Mouse (Mus musculus): ENCODE measurements around the gene Ptprf. TPM values are rescaled to one million over a fixed set of nuclear protein-coding genes. Genes with fewer than 3 reads are reported as not detected.

Gene Ptprf
- polyA plus RNA-seq, 1 experiment from 2014 or later: 29.1 TPM

GRCm38 (mm10) chr4:118257977-118258376 lies 33.2 kb downstream of the Ptprf start:
- peaks cover 19% of the 10 kb centered on the region for H3K4me1 ChIP-seq (replicated peaks; ENCODE audit: control insufficient read depth, insufficient read depth, low read length)
- no peak overlapping the region for H3K4me3 ChIP-seq (ENCODE audit: low read depth, low read length)
- 81% methylated on average over 5 of the region's 5 CpGs for WGBS
- no peaks in the 10 kb centered on the region for H3K9me3 ChIP-seq (ENCODE audit: control insufficient read depth, low read length)
- H3K4me2 ChIP-seq: no peak overlapping the region
- ATAC-seq (replicated peaks; ENCODE audit: low FRiP score) (no peak), DNase-seq (ENCODE audit: low spot score) (no peak)
- H3K36me3 ChIP-seq (ENCODE audit: control insufficient read depth, insufficient read depth, low read length): peaks cover 6% of the 10 kb centered on the region; the same call in 1 of the 2 replicates
- no peaks in the 10 kb centered on the region for H3K27me3 ChIP-seq (replicated peaks; ENCODE audit: control insufficient read depth, insufficient read depth, low read length)
- no peak overlapping the region for H3K27ac ChIP-seq (ENCODE audit: low read depth, low read length)
- no peak overlapping the region for H3K9ac ChIP-seq (ENCODE audit: low read depth, low read length)

GRCm38 (mm10) chr4:118257416-118257815 lies 33.8 kb downstream of the Ptprf start:
- Histone ChIP-seq H3K4me1 (replicated peaks; ENCODE audit: control insufficient read depth, insufficient read depth, low read length) (peaks cover 18% of the 10 kb centered on the region), H3K9ac (ENCODE audit: low read depth, low read length) (no peak overlapping the region), H3K4me3 (ENCODE audit: low read depth, low read length) (no peak overlapping the region), H3K4me2 (no peak overlapping the region), H3K9me3 (ENCODE audit: control insufficient read depth, low read length) (no peaks in the 10 kb centered on the region), H3K27me3 (replicated peaks; ENCODE audit: control insufficient read depth, insufficient read depth, low read length) (no peaks in the 10 kb centered on the region), H3K36me3 (ENCODE audit: control insufficient read depth, insufficient read depth, low read length) (peaks cover 6% of the 10 kb centered on the region; the same call in 1 of the 2 replicates), H3K27ac (ENCODE audit: low read depth, low read length) (no peak overlapping the region)
- DNase-seq (ENCODE audit: low spot score): no peak
- 69% methylated on average over 10 of the region's 10 CpGs for WGBS
- ATAC-seq (replicated peaks; ENCODE audit: low FRiP score): no peak

GRCm38 (mm10) chr4:118256217-118256616 lies 35.0 kb downstream of the Ptprf start:
- no peak overlapping the region for H3K4me3 ChIP-seq (ENCODE audit: low read depth, low read length)
- no peaks in the 10 kb centered on the region for H3K27me3 ChIP-seq (replicated peaks; ENCODE audit: control insufficient read depth, insufficient read depth, low read length)
- peaks cover 7% of the 10 kb centered on the region for H3K4me1 ChIP-seq (replicated peaks; ENCODE audit: control insufficient read depth, insufficient read depth, low read length)
- H3K4me2 ChIP-seq: no peak overlapping the region
- DNase-seq (ENCODE audit: low spot score): no peak
- peaks cover 6% of the 10 kb centered on the region; the same call in 1 of the 2 replicates for H3K36me3 ChIP-seq (ENCODE audit: control insufficient read depth, insufficient read depth, low read length)
- no peak overlapping the region for H3K27ac ChIP-seq (ENCODE audit: low read depth, low read length)
- 77% methylated on average over 12 of the region's 12 CpGs for WGBS
- no peaks in the 10 kb centered on the region for H3K9me3 ChIP-seq (ENCODE audit: control insufficient read depth, low read length)
- no peak for ATAC-seq (replicated peaks; ENCODE audit: low FRiP score)
- H3K9ac ChIP-seq (ENCODE audit: low read depth, low read length): no peak overlapping the region

GRCm38 (mm10) chr4:118254953-118255352 lies 36.3 kb downstream of the Ptprf start:
- Histone ChIP-seq H3K4me1 (replicated peaks; ENCODE audit: control insufficient read depth, insufficient read depth, low read length) (peaks cover 1% of the 10 kb centered on the region; the same call in 1 of the 2 replicates), H3K9ac (ENCODE audit: low read depth, low read length) (no peak overlapping the region), H3K36me3 (ENCODE audit: control insufficient read depth, insufficient read depth, low read length) (peaks cover 6% of the 10 kb centered on the region; the same call in 1 of the 2 replicates), H3K9me3 (ENCODE audit: control insufficient read depth, low read length) (no peaks in the 10 kb centered on the region), H3K27ac (ENCODE audit: low read depth, low read length) (no peak overlapping the region), H3K4me2 (no peak overlapping the region), H3K27me3 (replicated peaks; ENCODE audit: control insufficient read depth, insufficient read depth, low read length) (no peaks in the 10 kb centered on the region), H3K4me3 (ENCODE audit: low read depth, low read length) (no peak overlapping the region)
- ATAC-seq (replicated peaks; ENCODE audit: low FRiP score) (no peak), DNase-seq (ENCODE audit: low spot score) (no peak)
- 78% methylated on average over 5 of the region's 5 CpGs for WGBS

GRCm38 (mm10) chr4:118247323-118247722 lies 43.9 kb downstream of the Ptprf start:
- Histone ChIP-seq H3K9me3 (ENCODE audit: control insufficient read depth, low read length) (no peaks in the 10 kb centered on the region), H3K9ac (ENCODE audit: low read depth, low read length) (no peak overlapping the region), H3K4me2 (no peak overlapping the region), H3K36me3 (ENCODE audit: control insufficient read depth, insufficient read depth, low read length) (peaks cover 5% of the 10 kb centered on the region), H3K4me1 (replicated peaks; ENCODE audit: control insufficient read depth, insufficient read depth, low read length) (peaks cover 5% of the 10 kb centered on the region), H3K27me3 (replicated peaks; ENCODE audit: control insufficient read depth, insufficient read depth, low read length) (no peaks in the 10 kb centered on the region), H3K27ac (ENCODE audit: low read depth, low read length) (no peak overlapping the region), H3K4me3 (ENCODE audit: low read depth, low read length) (no peak overlapping the region)
- DNase-seq (ENCODE audit: low spot score) (no peak), ATAC-seq (replicated peaks; ENCODE audit: low FRiP score) (no peak)
- WGBS: 85% methylated on average over 3 of the region's 3 CpGs

- H3K36me3 ChIP-seq (ENCODE audit: control insufficient read depth, insufficient read depth, low read length): peaks cover 5% of the 10 kb centered on the region
- no peak overlapping the region for H3K9ac ChIP-seq (ENCODE audit: low read depth, low read length)
- H3K4me1 ChIP-seq (replicated peaks; ENCODE audit: control insufficient read depth, insufficient read depth, low read length): peaks cover 5% of the 10 kb centered on the region
- H3K9me3 ChIP-seq (ENCODE audit: control insufficient read depth, low read length): no peaks in the 10 kb centered on the region
- 91% methylated on average over 14 of the region's 14 CpGs for WGBS
- H3K4me2 ChIP-seq: no peak overlapping the region
- H3K4me3 ChIP-seq (ENCODE audit: low read depth, low read length): no peak overlapping the region
- no peaks in the 10 kb centered on the region for H3K27me3 ChIP-seq (replicated peaks; ENCODE audit: control insufficient read depth, insufficient read depth, low read length)
- ATAC-seq (replicated peaks; ENCODE audit: low FRiP score): no peak
- H3K27ac ChIP-seq (ENCODE audit: low read depth, low read length): no peak overlapping the region
- DNase-seq (ENCODE audit: low spot score): no peak
Measured at GRCm38 (mm10) chr4:118245847-118246246, 45.4 kb downstream of the Ptprf start.

- WGBS: 74% methylated on average over 7 of the region's 7 CpGs
- Histone ChIP-seq H3K4me3 (ENCODE audit: low read depth, low read length) (no peak overlapping the region), H3K27me3 (replicated peaks; ENCODE audit: control insufficient read depth, insufficient read depth, low read length) (no peaks in the 10 kb centered on the region), H3K4me2 (no peak overlapping the region), H3K9me3 (ENCODE audit: control insufficient read depth, low read length) (no peaks in the 10 kb centered on the region), H3K4me1 (replicated peaks; ENCODE audit: control insufficient read depth, insufficient read depth, low read length) (no peaks in the 10 kb centered on the region), H3K9ac (ENCODE audit: low read depth, low read length) (no peak overlapping the region), H3K27ac (ENCODE audit: low read depth, low read length) (no peak overlapping the region), H3K36me3 (ENCODE audit: control insufficient read depth, insufficient read depth, low read length) (peaks cover 5% of the 10 kb centered on the region)
- ATAC-seq (replicated peaks; ENCODE audit: low FRiP score): no peak
- no peak for DNase-seq (ENCODE audit: low spot score)
Measured at GRCm38 (mm10) chr4:118243791-118244190, 47.4 kb downstream of the Ptprf start.

GRCm38 (mm10) chr4:118243298-118243697 lies 47.9 kb downstream of the Ptprf start:
- H3K27ac ChIP-seq (ENCODE audit: low read depth, low read length): no peak overlapping the region
- DNase-seq (ENCODE audit: low spot score) (no peak), ATAC-seq (replicated peaks; ENCODE audit: low FRiP score) (no peak)
- H3K9me3 ChIP-seq (ENCODE audit: control insufficient read depth, low read length): no peaks in the 10 kb centered on the region
- 93% methylated on average over 11 of the region's 11 CpGs for WGBS
- no peak overlapping the region for H3K9ac ChIP-seq (ENCODE audit: low read depth, low read length)
- no peak overlapping the region for H3K4me2 ChIP-seq
- no peak overlapping the region for H3K4me3 ChIP-seq (ENCODE audit: low read depth, low read length)
- no peaks in the 10 kb centered on the region for H3K4me1 ChIP-seq (replicated peaks; ENCODE audit: control insufficient read depth, insufficient read depth, low read length)
- H3K27me3 ChIP-seq (replicated peaks; ENCODE audit: control insufficient read depth, insufficient read depth, low read length): no peaks in the 10 kb centered on the region
- peaks cover 5% of the 10 kb centered on the region for H3K36me3 ChIP-seq (ENCODE audit: control insufficient read depth, insufficient read depth, low read length)

GRCm38 (mm10) chr4:118239960-118240689 lies 51.1 kb downstream of the Ptprf start:
- Histone ChIP-seq H3K4me2 (no peak overlapping the region), H3K27ac (ENCODE audit: low read depth, low read length) (peak overlapping the region; percentile 16; the same call in 1 of the 2 replicates), H3K4me3 (ENCODE audit: low read depth, low read length) (no peak overlapping the region), H3K9ac (ENCODE audit: low read depth, low read length) (no peak overlapping the region), H3K9me3 (ENCODE audit: control insufficient read depth, low read length) (no peaks in the 10 kb centered on the region), H3K4me1 (replicated peaks; ENCODE audit: control insufficient read depth, insufficient read depth, low read length) (no peaks in the 10 kb centered on the region; the same call in 1 of the 2 replicates), H3K27me3 (replicated peaks; ENCODE audit: control insufficient read depth, insufficient read depth, low read length) (no peaks in the 10 kb centered on the region), H3K36me3 (ENCODE audit: control insufficient read depth, insufficient read depth, low read length) (peaks cover 5% of the 10 kb centered on the region; the same call in 1 of the 2 replicates)
- DNase-seq (ENCODE audit: low spot score) (no peak), ATAC-seq (replicated peaks; ENCODE audit: low FRiP score) (0 out of 2 replicates have a peak, but pooled peaks have one; percentile 53)
- 78% methylated on average over 16 of the region's 16 CpGs for WGBS

All from liver, embryonic 11.5 days (tissue).